Comparison of ENCODE assay signal across 15 mouse cellular contexts in genomic region chr9:44802808-44803450, GRCm38 (mm10). TPM values are rescaled to one million over a fixed set of nuclear protein-coding genes. Genes with fewer than 3 reads are reported as not detected.
DNase-seq lines count a peak whose midpoint lies in the region; ATAC-seq and TF ChIP-seq lines count a peak whose summit lies in the region.
"Had no signal": no experiment of that assay in that cellular context is flagged by ENCODE, and none has a peak within 500 bp of the region (broad histone marks: within the 10 kb centered on the region; RNA-seq: fewer than 3 reads in every experiment).

Gene Ttc36, minus strand, starts transcription at chr9:44803072.

- peak; percentile 30; the same call in 1 of the 2 replicates for TF ChIP-seq POLR2A in lung, adult 2 months (IDR thresholded peaks at IDR 0.05; ENCODE audit: borderline replicate concordance, extremely low read depth, low read depth, low read length)

- no peak within 1 kb of the TSS for H3K4me2 ChIP-seq in midbrain, postnatal 0 days (ENCODE audit: low read depth, low read length, poor library complexity, severe bottlenecking)
- H3K4me2 ChIP-seq: heart, embryonic 11.5 days had no signal

- peaks cover 31% of the 10 kb centered on the region for H3K36me3 ChIP-seq in erythroblast, embryonic 14.5 days (ENCODE audit: control insufficient read depth)
- peaks cover 37% of the 10 kb centered on the region for H3K36me3 ChIP-seq in midbrain, postnatal 0 days (ENCODE audit: insufficient read depth, low read length)
- peaks cover 33% of the 10 kb centered on the region for H3K36me3 ChIP-seq in heart, embryonic 10.5 days

- no peak within 1 kb of the TSS for H3K9ac ChIP-seq in midbrain, postnatal 0 days (replicated peaks; ENCODE audit: low read length, poor library complexity, severe bottlenecking)

- H3K4me1 ChIP-seq in erythroblast, embryonic 14.5 days (ENCODE audit: control insufficient read depth) = peaks cover 17% of the 10 kb centered on the region
- no peaks in the 10 kb centered on the region for H3K4me1 ChIP-seq in lung, adult 2 months (ENCODE audit: control insufficient read depth, insufficient read depth, low read length)
- no peaks in the 10 kb centered on the region for H3K4me1 ChIP-seq in midbrain, postnatal 0 days (ENCODE audit: insufficient read depth, low read length)
- peaks cover 23% of the 10 kb centered on the region for H3K4me1 ChIP-seq in heart, embryonic 10.5 days

- no peak for TF ChIP-seq CTCF in lung, adult 2 months (IDR thresholded peaks at IDR 0.05; ENCODE audit: insufficient read depth, low read length)
- no peak for TF ChIP-seq CTCF in midbrain, postnatal 0 days (IDR thresholded peaks at IDR 0.05)

- H3K4me3 ChIP-seq in erythroblast, embryonic 14.5 days (replicated peaks) = peak within 1 kb of the TSS; percentile 42
- H3K4me3 ChIP-seq in lung, adult 2 months (replicated peaks; ENCODE audit: extremely low read depth, low read depth, low read length) = no peak within 1 kb of the TSS
- no peak within 1 kb of the TSS for H3K4me3 ChIP-seq in midbrain, postnatal 0 days (ENCODE audit: low read depth, low read length)
- no peak within 1 kb of the TSS for H3K4me3 ChIP-seq in heart, embryonic 10.5 days
- H3K4me3 ChIP-seq: hindbrain, embryonic 10.5 days; megakaryocyte, embryonic 14.5 days had no signal

- no peak within 1 kb of the TSS for H3K27ac ChIP-seq in midbrain, postnatal 0 days (ENCODE audit: low read depth, low read length)
- no peak within 1 kb of the TSS for H3K27ac ChIP-seq in heart, embryonic 10.5 days
- H3K27ac ChIP-seq: hindbrain, embryonic 10.5 days had no signal

- ATAC-seq in erythroblast, adult 5-6 weeks (replicated peaks; ENCODE audit: low FRiP score, poor library complexity, severe bottlenecking) = no peak
- ATAC-seq in midbrain, postnatal 0 days (ENCODE audit: low FRiP score) = no peak
- no peak for ATAC-seq in monocyte, adult 5-6 weeks (replicated peaks; ENCODE audit: insufficient number of reproducible peaks, low FRiP score, low TSS enrichment, poor library complexity, severe bottlenecking)

- peak; percentile 63 to 77 for DNase-seq in kidney, postnatal 4 days
- DNase-seq in lung, adult 2 months = peak; percentile 45
- no peak for DNase-seq in cerebellum, postnatal 14 days
- DNase-seq in midbrain, postnatal 0 days (ENCODE audit: low spot score) = no peak
- no peak for DNase-seq in heart, embryonic 10.5 days (ENCODE audit: low spot score)
- DNase-seq: B cell, adult 2 months; cerebellum, adult 11-12 months; embryo, embryonic 11 days had no signal

- H3K9me3 ChIP-seq in erythroblast, embryonic 14.5 days (ENCODE audit: control insufficient read depth, low read length) = no peaks in the 10 kb centered on the region
- no peaks in the 10 kb centered on the region for H3K9me3 ChIP-seq in midbrain, postnatal 0 days (ENCODE audit: low read length)
- no peaks in the 10 kb centered on the region for H3K9me3 ChIP-seq in heart, embryonic 10.5 days
- H3K9me3 ChIP-seq: hindbrain, embryonic 10.5 days; megakaryocyte, embryonic 14.5 days had no signal

- peaks cover 39% of the 10 kb centered on the region for H3K27me3 ChIP-seq in erythroblast, embryonic 14.5 days (ENCODE audit: control insufficient read depth)
- no peaks in the 10 kb centered on the region for H3K27me3 ChIP-seq in midbrain, postnatal 0 days (ENCODE audit: insufficient read depth, low read length)
- peaks cover 28% of the 10 kb centered on the region for H3K27me3 ChIP-seq in heart, embryonic 10.5 days (ENCODE audit: insufficient read depth, poor library complexity, severe bottlenecking)

- 48% methylated on average over 4 of the region's 4 CpGs for WGBS in lung, adult 2 months
- 79% methylated on average over 4 of the region's 4 CpGs for WGBS in midbrain, postnatal 0 days
- 75% methylated on average over 4 of the region's 4 CpGs for WGBS in heart, embryonic 10.5 days

RNA-seq across cellular contexts. Expression of gene Ttc36, which starts in this region (rescaled TPM):
- polyA plus RNA-seq in erythroblast, embryonic 14.5 days (2012) = 0.12 and 0.83 TPM in 2 replicates
- total RNA-seq in erythroblast, adult 5-6 weeks (2015; ENCODE audit: low replicate concordance) = not detected in 2 replicates
- total RNA-seq in erythroblast, adult 5-6 weeks (2017; ENCODE audit: low replicate concordance) = 1.4 TPM in 1 of 2 replicates, not detected in the other
- 17.6 and 19.8 TPM in 2 replicates for polyA plus RNA-seq in lung, adult 2 months (2012; rRNA removed)
- 3.3 TPM in 1 of 2 replicates, not detected in the other for total RNA-seq in midbrain, postnatal 0 days (2014; rRNA removed)
- 0.61 and 1.0 TPM in 2 replicates for polyA plus RNA-seq in midbrain, postnatal 0 days (2015; fragmentation: Nextera tagmentation; extraction: Ambion mirVana)
- 0.50 TPM in 1 of 2 replicates, not detected in the other for polyA plus RNA-seq in heart, embryonic 10.5 days (2016; fragmentation: Nextera tagmentation; extraction: Ambion mirVana)
- not detected in 3 replicates for total RNA-seq in monocyte, adult 5-6 weeks (2017)
- total RNA-seq: MEL had no signal

Comparison
In these comparisons a context has a peak if more than half of its experiments do, and no peak if none do; other contexts are left out.
1. DNase-seq: peak in kidney, postnatal 4 days (2 of 2) and lung, adult 2 months (single experiment); none in cerebellum, postnatal 14 days (0 of 2), midbrain, postnatal 0 days (single experiment) and heart, embryonic 10.5 days (single experiment).